Mouse (Mus musculus): ENCODE data around the gene Gm17657. TPM values are rescaled to one million over a fixed set of nuclear protein-coding genes. Genes with fewer than 3 reads are reported as not detected.

Gene Gm17657
- polyA plus RNA-seq (2017; shearing (Covaris generic)): not detected

- peak; percentile 92 for ATAC-seq
Observed at GRCm38 (mm10) chr17:29549543-29550428, at the start of gene Gm17657, which contains the start of gene Tbc1d22b. Gm17657 (minus strand) TSS chr17:29549638. Tbc1d22b (plus strand) TSS chr17:29549785.

GRCm38 (mm10) chr17:29599051-29599450 lies 49.6 kb upstream of the Gm17657 start:
- no peak for ATAC-seq

GRCm38 (mm10) chr17:29596771-29597132 lies 47.3 kb upstream of the Gm17657 start:
- ATAC-seq: no peak

GRCm38 (mm10) chr17:29595891-29596770 lies 46.7 kb upstream of the Gm17657 start:
- ATAC-seq: no peak

GRCm38 (mm10) chr17:29589221-29589898 lies 39.9 kb upstream of the Gm17657 start:
- no peak for ATAC-seq

- no peak for ATAC-seq
Observed at GRCm38 (mm10) chr17:29586921-29587320, 37.5 kb upstream of the Gm17657 start.

GRCm38 (mm10) chr17:29585446-29585845 lies 36.0 kb upstream of the Gm17657 start:
- peak; percentile 60 for ATAC-seq

- ATAC-seq: no peak
Observed at GRCm38 (mm10) chr17:29584737-29585136, 35.3 kb upstream of the Gm17657 start.

GRCm38 (mm10) chr17:29584306-29584705 lies 34.9 kb upstream of the Gm17657 start:
- ATAC-seq: no peak

GRCm38 (mm10) chr17:29583569-29583968 lies 34.1 kb upstream of the Gm17657 start:
- ATAC-seq: no peak

GRCm38 (mm10) chr17:29579579-29580126 lies 30.2 kb upstream of the Gm17657 start:
- no peak for ATAC-seq

- no peak for ATAC-seq
Observed at GRCm38 (mm10) chr17:29569831-29570230, 20.4 kb upstream of the Gm17657 start.

GRCm38 (mm10) chr17:29568435-29568834 lies 19.0 kb upstream of the Gm17657 start:
- no peak for ATAC-seq

GRCm38 (mm10) chr17:29565521-29565920 lies 16.1 kb upstream of the Gm17657 start:
- ATAC-seq: no peak

GRCm38 (mm10) chr17:29558476-29558875 lies 9.0 kb upstream of the Gm17657 start:
- no peak for ATAC-seq

- ATAC-seq: no peak
Observed at GRCm38 (mm10) chr17:29556893-29557292, 7.5 kb upstream of the Gm17657 start.

GRCm38 (mm10) chr17:29556456-29556855 lies 7.0 kb upstream of the Gm17657 start:
- no peak for ATAC-seq

- ATAC-seq: no peak
Observed at GRCm38 (mm10) chr17:29554176-29554575, 4.7 kb upstream of the Gm17657 start.

- ATAC-seq: peak; percentile 44
Observed at GRCm38 (mm10) chr17:29552162-29552732, 2.8 kb upstream of the Gm17657 start, which contains the start of gene Tmem217. Tmem217 (minus strand) TSS chr17:29552385.

GRCm38 (mm10) chr17:29551019-29551418 lies 1.6 kb upstream of the Gm17657 start:
- peak; percentile 55 for ATAC-seq

GRCm38 (mm10) chr17:29548994-29549393 lies 444 bp downstream of the Gm17657 start:
- no peak for ATAC-seq

- no peak for ATAC-seq
Observed at GRCm38 (mm10) chr17:29548494-29548893, 944 bp downstream of the Gm17657 start.
